Mouse (Mus musculus): ENCODE results near the gene Ccdc74a. TPM values are rescaled to one million over a fixed set of nuclear protein-coding genes. Genes with fewer than 3 reads are reported as not detected.

The Ccdc74a gene
- polyA plus RNA-seq, 1 experiment from 2014 or later: 2.5 TPM

DNA sequence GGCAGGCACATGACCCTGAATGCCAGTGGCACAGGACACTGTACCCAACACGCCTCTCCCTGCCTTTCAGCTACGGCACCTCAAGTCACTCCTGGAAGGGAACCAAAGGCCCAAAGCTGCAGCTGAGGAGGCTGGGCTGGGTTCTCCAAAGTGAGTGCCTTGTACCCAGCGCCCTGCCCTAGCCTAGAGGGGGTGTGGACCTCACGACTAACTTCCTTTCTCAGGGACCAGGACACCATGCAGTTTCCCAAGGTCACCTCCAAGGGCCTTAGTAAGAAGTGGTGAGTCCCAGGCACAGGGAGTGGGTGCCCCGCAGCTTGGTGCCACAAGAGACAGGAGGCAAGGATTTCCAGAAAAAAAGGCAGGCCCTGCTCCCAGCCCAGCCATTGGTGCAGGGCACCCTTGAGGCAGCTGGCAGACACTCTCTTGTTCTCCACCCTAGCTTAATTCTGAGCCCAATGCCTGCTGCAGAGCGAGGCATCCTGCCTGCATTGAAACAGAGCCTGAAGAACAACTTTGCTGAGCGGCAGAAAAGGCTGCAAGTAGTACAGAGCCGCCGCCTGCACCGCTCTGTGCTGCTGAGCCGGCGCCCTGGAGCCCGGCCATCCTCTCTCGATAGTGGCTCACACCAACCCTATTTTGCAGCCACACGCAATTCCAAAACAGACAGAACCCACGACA lies 3.8 kb downstream of the Ccdc74a start:
- H3K9me3 ChIP-seq (replicated peaks; ENCODE audit: control insufficient read depth, low read length): no peaks in the 10 kb centered on the region
- no peak overlapping the region for H3K9ac ChIP-seq (ENCODE audit: low read depth, low read length)
- H3K27ac ChIP-seq (ENCODE audit: low read length): no peak overlapping the region
- no peak for ATAC-seq (ENCODE audit: low read depth)
- H3K4me1 ChIP-seq (ENCODE audit: control insufficient read depth, low read depth, low read length): peaks cover 18% of the 10 kb centered on the region
- no peak overlapping the region for H3K4me2 ChIP-seq (ENCODE audit: low read depth, low read length)
- no peak overlapping the region for H3K4me3 ChIP-seq (ENCODE audit: low read depth, low read length)
- H3K27me3 ChIP-seq (ENCODE audit: control insufficient read depth, insufficient read depth, low read depth, low read length): no peaks in the 10 kb centered on the region
- WGBS (ENCODE audit: insufficient replicate concordance): 80% methylated on average over 16 of the region's 16 CpGs
- peaks cover 21% of the 10 kb centered on the region for H3K36me3 ChIP-seq (ENCODE audit: control insufficient read depth, insufficient read depth)

DNA sequence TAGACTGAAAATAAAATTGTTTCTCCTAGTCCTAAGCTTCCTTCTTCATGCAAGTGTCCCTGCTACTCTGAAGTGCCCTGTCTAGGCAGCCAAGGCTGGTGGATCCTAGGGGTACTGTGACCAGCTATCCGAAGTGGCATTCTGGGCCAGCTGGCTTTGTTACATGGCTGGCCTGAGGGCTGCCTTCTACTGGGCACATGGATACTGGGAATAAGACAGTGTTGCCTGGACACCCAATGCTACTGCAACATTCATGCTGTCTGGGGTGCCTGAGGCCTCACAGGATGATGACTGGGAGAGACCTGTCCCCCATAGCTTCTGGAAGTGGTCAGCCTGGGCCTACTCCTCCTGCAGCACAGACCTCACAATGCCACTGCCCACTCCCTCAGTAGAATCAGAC lies 4.4 kb downstream of the Ccdc74a start:
- H3K4me2 ChIP-seq (ENCODE audit: low read depth, low read length): no peak overlapping the region
- peaks cover 17% of the 10 kb centered on the region for H3K4me1 ChIP-seq (ENCODE audit: control insufficient read depth, low read depth, low read length)
- no peak overlapping the region for H3K27ac ChIP-seq (ENCODE audit: low read length)
- H3K27me3 ChIP-seq (ENCODE audit: control insufficient read depth, insufficient read depth, low read depth, low read length): no peaks in the 10 kb centered on the region
- peaks cover 21% of the 10 kb centered on the region for H3K36me3 ChIP-seq (ENCODE audit: control insufficient read depth, insufficient read depth)
- H3K9me3 ChIP-seq (replicated peaks; ENCODE audit: control insufficient read depth, low read length): no peaks in the 10 kb centered on the region
- WGBS (ENCODE audit: insufficient replicate concordance): 86% methylated on average over 1 of the region's 1 CpGs
- ATAC-seq (ENCODE audit: low read depth): no peak
- no peak overlapping the region for H3K9ac ChIP-seq (ENCODE audit: low read depth, low read length)
- H3K4me3 ChIP-seq (ENCODE audit: low read depth, low read length): no peak overlapping the region

DNA sequence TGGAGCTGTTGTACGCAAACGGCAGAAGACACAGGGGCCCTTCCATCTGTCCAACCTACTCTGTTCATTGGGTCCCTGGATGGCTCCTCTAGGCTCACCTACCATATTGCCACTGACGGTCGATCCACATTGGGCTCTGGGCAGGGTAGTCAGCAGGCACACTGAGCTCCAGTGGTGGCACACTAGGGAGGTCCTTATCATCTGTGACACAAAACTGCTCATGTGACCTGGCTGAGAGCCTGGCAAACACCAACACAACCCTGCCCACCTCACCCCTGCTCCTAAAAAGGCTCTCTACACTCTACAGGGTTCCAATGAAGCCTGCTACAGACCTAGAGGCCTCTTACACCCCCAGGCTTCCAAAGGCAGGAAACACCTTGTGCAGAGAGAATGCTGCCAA lies 6.3 kb downstream of the Ccdc74a start:
- ATAC-seq (ENCODE audit: low read depth): no peak
- no peak overlapping the region for H3K4me3 ChIP-seq (ENCODE audit: low read depth, low read length)
- peaks cover under 1% of the 10 kb centered on the region for H3K4me1 ChIP-seq (ENCODE audit: control insufficient read depth, low read depth, low read length)
- H3K27me3 ChIP-seq (ENCODE audit: control insufficient read depth, insufficient read depth, low read depth, low read length): no peaks in the 10 kb centered on the region
- no peak overlapping the region for H3K27ac ChIP-seq (ENCODE audit: low read length)
- no peak overlapping the region for H3K9ac ChIP-seq (ENCODE audit: low read depth, low read length)
- 69% methylated on average over 4 of the region's 4 CpGs for WGBS (ENCODE audit: insufficient replicate concordance)
- peaks cover 21% of the 10 kb centered on the region for H3K36me3 ChIP-seq (ENCODE audit: control insufficient read depth, insufficient read depth)
- no peak overlapping the region for H3K4me2 ChIP-seq (ENCODE audit: low read depth, low read length)
- H3K9me3 ChIP-seq (replicated peaks; ENCODE audit: control insufficient read depth, low read length): no peaks in the 10 kb centered on the region

DNA sequence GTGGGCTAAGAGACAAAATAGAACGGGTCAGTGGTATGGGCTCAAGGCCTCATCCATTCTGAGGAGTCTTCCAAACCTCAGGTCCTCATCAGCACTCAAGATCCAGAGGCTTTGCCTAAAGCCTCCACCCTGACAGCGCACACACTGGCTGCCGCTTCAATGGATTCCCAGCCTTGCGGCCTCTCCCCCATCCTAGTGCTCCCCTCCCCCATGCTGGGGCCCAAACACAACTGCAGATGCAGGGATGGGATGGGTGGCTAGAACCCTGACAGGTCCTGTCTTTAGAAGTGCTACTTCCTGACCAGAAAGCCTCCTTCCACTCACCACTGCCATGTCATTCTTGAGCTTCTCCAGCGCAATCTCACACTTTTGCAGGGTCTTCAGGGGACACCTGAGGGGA lies 7.3 kb downstream of the Ccdc74a start:
- no peaks in the 10 kb centered on the region for H3K9me3 ChIP-seq (replicated peaks; ENCODE audit: control insufficient read depth, low read length)
- no peak overlapping the region for H3K4me3 ChIP-seq (ENCODE audit: low read depth, low read length)
- H3K9ac ChIP-seq (ENCODE audit: low read depth, low read length): no peak overlapping the region
- H3K27ac ChIP-seq (ENCODE audit: low read length): no peak overlapping the region
- no peaks in the 10 kb centered on the region; the same call in none of the 2 replicates for H3K4me1 ChIP-seq (ENCODE audit: control insufficient read depth, low read depth, low read length)
- peaks cover 21% of the 10 kb centered on the region for H3K36me3 ChIP-seq (ENCODE audit: control insufficient read depth, insufficient read depth)
- H3K4me2 ChIP-seq (ENCODE audit: low read depth, low read length): no peak overlapping the region
- no peak for ATAC-seq (ENCODE audit: low read depth)
- H3K27me3 ChIP-seq (ENCODE audit: control insufficient read depth, insufficient read depth, low read depth, low read length): no peaks in the 10 kb centered on the region
- 89% methylated on average over 5 of the region's 5 CpGs for WGBS (ENCODE audit: insufficient replicate concordance)

DNA sequence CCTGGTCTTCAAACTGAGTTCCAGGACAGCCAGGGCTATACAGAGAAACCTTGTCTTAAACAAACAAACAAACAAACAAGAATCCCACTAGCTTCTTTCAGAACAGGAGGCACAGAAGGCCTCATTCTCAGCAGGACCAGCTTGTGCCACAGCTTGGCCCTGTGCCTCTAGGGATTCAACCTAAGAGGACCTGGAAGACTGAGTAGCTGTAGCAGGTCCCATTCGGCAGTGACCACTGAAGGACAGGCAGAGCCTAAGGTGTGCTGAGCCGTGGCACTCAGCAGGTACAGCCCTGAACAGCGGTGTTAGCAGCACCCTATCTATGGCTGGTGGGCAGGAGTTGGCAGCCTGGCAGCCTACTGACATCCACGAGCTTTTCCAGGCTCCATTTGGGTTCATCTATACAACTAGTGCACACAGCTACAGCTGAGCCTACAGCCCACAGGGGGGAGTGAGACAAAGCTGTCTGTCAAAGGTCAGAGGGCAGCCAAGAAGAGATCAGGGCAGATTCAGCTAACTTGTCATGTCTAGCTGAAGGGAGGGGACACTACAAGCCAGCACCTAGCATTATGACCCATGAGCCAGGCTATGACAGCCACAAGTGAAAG lies 8.0 kb downstream of the Ccdc74a start:
- Histone ChIP-seq H3K4me2 (ENCODE audit: low read depth, low read length) (no peak overlapping the region), H3K4me3 (ENCODE audit: low read depth, low read length) (no peak overlapping the region), H3K4me1 (ENCODE audit: control insufficient read depth, low read depth, low read length) (no peaks in the 10 kb centered on the region; the same call in none of the 2 replicates), H3K36me3 (ENCODE audit: control insufficient read depth, insufficient read depth) (peaks cover 21% of the 10 kb centered on the region), H3K27ac (ENCODE audit: low read length) (no peak overlapping the region), H3K9ac (ENCODE audit: low read depth, low read length) (no peak overlapping the region), H3K9me3 (replicated peaks; ENCODE audit: control insufficient read depth, low read length) (no peaks in the 10 kb centered on the region), H3K27me3 (ENCODE audit: control insufficient read depth, insufficient read depth, low read depth, low read length) (no peaks in the 10 kb centered on the region)
- ATAC-seq (ENCODE audit: low read depth): no peak
- WGBS (ENCODE audit: insufficient replicate concordance): 78% methylated on average over 4 of the region's 4 CpGs

DNA sequence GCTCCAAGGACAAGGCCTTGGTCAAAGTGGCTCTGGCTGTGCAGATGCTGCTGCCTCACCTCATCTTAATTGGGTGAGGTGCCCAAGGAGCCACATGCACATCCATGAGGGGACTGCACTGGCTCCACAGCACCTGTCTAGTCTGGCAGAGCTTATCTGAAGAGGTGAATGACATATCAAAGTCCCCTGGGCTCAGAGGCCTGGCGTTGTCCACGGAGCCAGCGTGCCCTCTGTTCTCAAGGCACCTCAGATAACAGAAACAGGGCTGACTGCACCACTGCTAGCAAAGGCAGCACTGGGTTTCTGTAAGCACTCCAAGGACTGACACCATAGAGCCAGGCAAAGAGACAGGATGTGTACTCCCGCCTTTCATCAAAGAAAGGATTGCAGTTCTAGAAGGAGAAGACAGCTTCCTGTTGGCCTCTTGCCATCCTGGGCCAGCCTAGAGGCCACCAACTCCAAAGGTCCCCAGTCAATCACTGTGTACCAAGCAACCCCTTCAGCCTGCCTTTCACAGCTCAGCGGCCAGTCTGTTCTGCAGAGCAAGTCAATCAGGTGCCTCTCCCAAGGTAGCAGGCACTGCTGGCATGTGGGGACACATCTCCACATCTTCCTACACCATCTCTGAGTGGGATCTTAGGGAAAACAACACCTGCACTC lies 10.1 kb downstream of the Ccdc74a start:
- H3K36me3 ChIP-seq (ENCODE audit: control insufficient read depth, insufficient read depth): peaks cover 20% of the 10 kb centered on the region
- H3K27me3 ChIP-seq (ENCODE audit: control insufficient read depth, insufficient read depth, low read depth, low read length): no peaks in the 10 kb centered on the region
- no peak overlapping the region for H3K9ac ChIP-seq (ENCODE audit: low read depth, low read length)
- no peaks in the 10 kb centered on the region for H3K9me3 ChIP-seq (replicated peaks; ENCODE audit: control insufficient read depth, low read length)
- no peaks in the 10 kb centered on the region; the same call in none of the 2 replicates for H3K4me1 ChIP-seq (ENCODE audit: control insufficient read depth, low read depth, low read length)
- H3K27ac ChIP-seq (ENCODE audit: low read length): no peak overlapping the region
- no peak for ATAC-seq (ENCODE audit: low read depth)
- no peak overlapping the region for H3K4me3 ChIP-seq (ENCODE audit: low read depth, low read length)
- 63% methylated on average over 5 of the region's 5 CpGs for WGBS (ENCODE audit: insufficient replicate concordance)
- no peak overlapping the region for H3K4me2 ChIP-seq (ENCODE audit: low read depth, low read length)

DNA sequence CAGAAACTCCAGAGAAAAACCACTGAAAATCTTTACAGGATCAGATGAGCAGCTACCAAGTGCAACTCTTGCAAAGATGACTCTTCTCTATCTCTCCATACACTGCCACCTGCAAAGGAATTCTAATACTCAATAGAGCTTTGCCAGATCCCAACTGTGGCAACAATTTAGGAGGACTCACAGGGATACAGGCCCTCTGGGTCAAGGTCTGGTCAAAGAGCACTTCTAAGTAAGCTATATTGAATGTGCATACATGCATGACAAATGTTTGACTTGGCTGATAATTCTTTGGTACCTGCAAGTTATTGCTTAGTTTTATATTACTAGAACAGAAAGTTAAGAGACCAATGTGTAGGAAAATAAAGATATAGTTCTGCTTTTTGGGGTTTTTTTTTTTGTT lies 19.3 kb downstream of the Ccdc74a start:
- ATAC-seq (ENCODE audit: low read depth): no peak
- no peak overlapping the region for H3K4me3 ChIP-seq (ENCODE audit: low read depth, low read length)
- no peak overlapping the region for H3K4me2 ChIP-seq (ENCODE audit: low read depth, low read length)
- H3K27me3 ChIP-seq (ENCODE audit: control insufficient read depth, insufficient read depth, low read depth, low read length): no peaks in the 10 kb centered on the region
- H3K36me3 ChIP-seq (ENCODE audit: control insufficient read depth, insufficient read depth): peaks cover 13% of the 10 kb centered on the region
- H3K9me3 ChIP-seq (replicated peaks; ENCODE audit: control insufficient read depth, low read length): no peaks in the 10 kb centered on the region
- H3K27ac ChIP-seq (ENCODE audit: low read length): no peak overlapping the region
- no peak overlapping the region for H3K9ac ChIP-seq (ENCODE audit: low read depth, low read length)
- H3K4me1 ChIP-seq (ENCODE audit: control insufficient read depth, low read depth, low read length): no peaks in the 10 kb centered on the region; the same call in 1 of the 2 replicates

DNA sequence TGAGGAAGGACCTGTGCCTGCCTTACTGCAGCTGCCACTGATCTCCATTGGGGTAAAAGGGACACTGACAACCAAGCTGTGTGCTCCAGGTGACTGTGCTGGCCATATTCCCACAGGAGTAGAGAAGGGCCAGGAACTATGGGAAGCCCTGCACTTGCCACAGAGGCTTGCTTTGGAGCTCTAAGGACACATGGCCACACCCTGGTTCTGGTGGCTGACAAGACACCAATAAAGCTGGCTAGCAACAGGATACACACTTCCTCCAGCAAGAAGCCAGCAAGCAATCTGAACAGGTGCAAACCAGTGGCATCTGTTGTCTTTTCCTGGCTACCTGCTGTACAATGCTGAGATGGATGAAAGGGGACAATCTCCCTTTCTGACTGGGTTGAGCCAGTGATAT lies 23.6 kb downstream of the Ccdc74a start:
- Histone ChIP-seq H3K9me3 (replicated peaks; ENCODE audit: control insufficient read depth, low read length) (no peaks in the 10 kb centered on the region), H3K27me3 (ENCODE audit: control insufficient read depth, insufficient read depth, low read depth, low read length) (no peaks in the 10 kb centered on the region), H3K4me1 (ENCODE audit: control insufficient read depth, low read depth, low read length) (no peaks in the 10 kb centered on the region; the same call in 1 of the 2 replicates), H3K9ac (ENCODE audit: low read depth, low read length) (no peak overlapping the region), H3K4me3 (ENCODE audit: low read depth, low read length) (no peak overlapping the region), H3K4me2 (ENCODE audit: low read depth, low read length) (no peak overlapping the region), H3K36me3 (ENCODE audit: control insufficient read depth, insufficient read depth) (peaks cover 27% of the 10 kb centered on the region), H3K27ac (ENCODE audit: low read length) (no peak overlapping the region)
- ATAC-seq (ENCODE audit: low read depth): no peak

DNA sequence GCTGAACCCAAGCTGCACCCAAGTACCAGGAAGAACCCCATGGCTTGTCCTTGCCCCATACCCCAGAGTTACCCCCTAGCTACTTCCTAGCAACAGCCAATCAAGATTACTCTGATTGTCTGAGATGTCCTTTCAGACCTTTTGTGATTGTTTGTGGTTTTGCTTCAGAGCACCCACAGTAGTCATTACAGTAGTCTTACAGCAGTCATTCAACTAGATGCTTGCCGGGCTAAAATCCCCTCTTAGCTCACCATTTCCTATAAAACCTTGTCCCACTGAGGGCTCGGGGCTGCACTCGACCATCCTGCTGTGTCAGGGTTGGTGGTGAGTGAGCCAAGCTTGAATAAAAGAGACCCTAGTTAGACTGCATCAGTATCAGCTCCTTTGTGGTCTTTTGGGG lies 48.6 kb downstream of the Ccdc74a start:
- H3K27ac ChIP-seq (ENCODE audit: low read length): no peak overlapping the region
- no peak for ATAC-seq (ENCODE audit: low read depth)
- no peaks in the 10 kb centered on the region for H3K27me3 ChIP-seq (ENCODE audit: control insufficient read depth, insufficient read depth, low read depth, low read length)
- peaks cover 12% of the 10 kb centered on the region for H3K36me3 ChIP-seq (ENCODE audit: control insufficient read depth, insufficient read depth)
- no peak overlapping the region for H3K4me3 ChIP-seq (ENCODE audit: low read depth, low read length)
- H3K9me3 ChIP-seq (replicated peaks; ENCODE audit: control insufficient read depth, low read length): no peaks in the 10 kb centered on the region
- 79% methylated on average over 3 of the region's 3 CpGs for WGBS (ENCODE audit: insufficient replicate concordance)
- no peak overlapping the region for H3K4me2 ChIP-seq (ENCODE audit: low read depth, low read length)
- H3K4me1 ChIP-seq (ENCODE audit: control insufficient read depth, low read depth, low read length): no peaks in the 10 kb centered on the region
- H3K9ac ChIP-seq (ENCODE audit: low read depth, low read length): no peak overlapping the region

Data from liver, embryonic 16.5 days (tissue).